Mouse (Mus musculus) Muller cell, postnatal 12 days (primary cell): ENCODE results near the gene Fam78a.
A peak's percentile ranks its signal among the peaks of the same experiment; 100 is the strongest.
"Not testable (repeated sequence)": the region's sequence is repeated elsewhere in the genome, so short reads cannot be mapped to it uniquely, and the experiment has no call there.

Experiments
- DNase-seq: peaks from one replicate; pipeline ENCODE4 v3.0.0-alpha.2; 2015; ENCODE audit errors: inconsistent ontology term

Gene Fam78a

GRCm38 (mm10) chr2:32043836-32044235, 40.8 kb downstream of the Fam78a start:
- DNase-seq, result no peak

GRCm38 (mm10) chr2:32041087-32041486, 43.6 kb downstream of the Fam78a start:
- DNase-seq, result no peak

- not testable (repeated sequence) for DNase-seq
Observed at GRCm38 (mm10) chr2:32040646-32041045, 44.0 kb downstream of the Fam78a start.

DNA sequence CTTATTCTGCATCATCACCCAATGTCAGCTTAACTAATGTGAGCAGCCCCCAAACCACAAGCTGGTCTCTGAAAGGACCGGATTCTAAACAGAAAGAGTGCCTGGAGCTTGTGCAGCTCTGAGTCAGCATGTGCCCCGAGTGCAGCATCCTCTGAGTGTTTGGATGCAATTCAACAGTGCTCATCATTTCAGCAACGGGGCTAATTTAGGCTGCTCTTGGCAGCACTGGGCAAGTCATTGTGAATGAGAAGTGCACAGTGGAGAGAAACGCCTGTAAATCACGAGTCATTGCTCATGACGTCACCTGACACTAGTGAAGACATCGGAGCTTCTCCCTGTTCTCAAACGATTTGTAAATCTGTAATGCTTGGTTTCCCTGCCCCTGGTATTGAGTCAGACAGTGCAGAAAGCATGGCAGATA, 46.0 kb downstream of the Fam78a start:
- DNase-seq, result peak; percentile 95

DNA sequence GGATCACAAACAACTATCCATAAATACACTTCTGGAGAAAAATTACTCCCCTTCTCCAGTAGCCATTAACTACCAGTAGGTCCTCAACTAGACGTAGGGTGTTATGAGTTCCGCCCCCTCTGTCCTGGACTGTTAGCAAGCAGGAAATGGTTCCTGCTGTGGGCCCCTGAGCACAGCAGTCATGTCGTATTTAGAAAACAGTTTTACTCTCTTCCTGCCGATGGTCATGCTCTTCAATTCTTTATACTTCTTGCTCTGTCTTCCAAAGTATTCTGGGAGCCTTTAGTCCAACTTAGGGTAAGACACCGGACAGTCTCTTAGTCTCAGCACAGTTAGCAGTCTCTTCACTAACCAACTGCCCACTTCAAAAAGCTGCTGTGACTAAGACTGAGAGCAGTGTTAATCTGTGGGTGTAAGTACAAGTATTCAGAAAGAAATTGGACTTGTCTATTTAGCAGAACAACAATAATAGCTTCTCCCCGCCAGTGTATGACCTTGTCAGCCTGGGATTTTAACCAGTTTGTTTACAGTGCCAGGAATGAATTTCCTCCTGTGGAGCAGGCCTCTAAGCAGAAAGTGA, 47.3 kb downstream of the Fam78a start:
- DNase-seq, result peak; percentile 31

DNA sequence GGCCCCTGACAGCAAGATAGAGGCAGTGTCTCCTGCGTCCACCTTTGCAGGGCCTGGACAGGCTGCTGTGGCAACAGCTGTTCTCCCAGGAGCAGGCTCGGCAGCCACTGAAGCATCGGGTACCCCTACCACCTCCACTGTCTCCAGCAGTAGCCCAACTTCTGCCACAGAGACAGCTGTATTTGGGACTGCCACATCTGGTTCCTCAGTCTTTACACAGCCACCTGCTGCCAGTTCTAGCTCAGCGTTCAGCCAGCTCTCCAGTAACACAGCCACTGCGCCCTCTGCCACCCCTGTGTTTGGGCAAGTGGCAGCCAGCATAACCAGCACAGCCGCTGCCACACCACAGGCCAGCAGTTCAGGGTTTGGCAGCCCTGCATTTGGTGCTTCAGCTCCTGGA, 50.5 kb downstream of the Fam78a start:
- DNase-seq, result no peak

GRCm38 (mm10) chr2:32033436-32033835, 51.2 kb downstream of the Fam78a start:
- DNase-seq, result no peak

- DNase-seq, result no peak
Observed at GRCm38 (mm10) chr2:32029636-32030035, 55.0 kb downstream of the Fam78a start.

DNA sequence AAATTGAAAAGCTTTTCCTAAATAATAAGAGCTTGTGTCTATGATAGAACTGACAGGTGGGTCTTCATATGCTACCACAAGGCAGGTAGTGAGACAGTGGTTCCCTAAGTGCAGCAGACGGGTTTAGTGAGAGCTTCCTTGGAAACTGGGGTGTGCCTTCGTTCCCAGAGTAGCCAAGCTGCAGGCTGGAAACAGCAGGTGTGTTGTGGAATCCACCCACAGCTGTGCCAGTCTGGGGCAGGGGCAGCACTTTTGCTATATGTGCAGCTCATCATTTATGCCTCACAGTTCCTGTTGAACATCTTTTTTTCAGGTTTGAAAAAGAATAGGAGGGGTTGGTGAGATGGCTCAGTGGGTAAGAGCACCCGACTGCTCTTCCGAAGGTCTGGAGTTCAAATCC, 60.3 kb downstream of the Fam78a start:
- no peak for DNase-seq

DNA sequence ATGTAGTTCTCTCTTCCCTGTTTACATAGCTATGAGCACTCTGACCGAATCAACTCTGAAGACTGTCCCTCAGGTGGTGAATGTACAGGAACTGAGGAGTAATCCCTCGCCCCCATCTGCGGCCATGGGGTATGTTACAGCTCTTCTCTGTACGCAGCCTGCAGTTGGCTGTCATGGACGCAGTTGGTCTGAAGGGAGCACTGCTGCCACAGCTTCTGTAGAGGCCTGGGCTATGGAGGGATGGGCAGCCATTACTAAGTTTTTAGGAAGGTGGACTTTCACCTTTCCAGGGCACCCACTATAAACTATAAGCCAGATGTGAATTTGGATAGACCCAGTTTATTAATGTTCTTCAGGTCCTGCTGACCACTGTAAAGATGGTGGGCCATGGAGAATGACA, 64.4 kb downstream of the Fam78a start:
- no peak for DNase-seq

DNA sequence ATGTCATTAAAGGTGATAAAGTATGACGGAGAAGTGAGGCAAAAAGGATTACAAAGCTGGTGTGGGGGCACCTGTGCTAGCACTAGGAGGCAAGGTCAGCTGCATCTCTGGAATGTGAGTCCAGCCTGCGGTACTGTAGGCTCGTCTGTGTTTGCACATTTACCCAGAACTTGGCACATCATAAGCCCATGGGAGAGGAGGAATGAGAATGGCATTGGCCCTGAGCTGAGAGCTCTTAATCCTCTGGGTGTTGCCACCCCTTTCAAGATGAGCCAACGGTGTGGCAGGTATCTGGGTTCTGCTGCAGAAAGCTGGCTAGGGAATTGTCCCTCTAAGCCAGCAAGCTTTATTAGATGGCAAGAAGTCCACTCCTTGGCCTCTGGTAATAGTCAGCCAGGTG, 65.0 kb downstream of the Fam78a start:
- DNase-seq, result no peak

DNA sequence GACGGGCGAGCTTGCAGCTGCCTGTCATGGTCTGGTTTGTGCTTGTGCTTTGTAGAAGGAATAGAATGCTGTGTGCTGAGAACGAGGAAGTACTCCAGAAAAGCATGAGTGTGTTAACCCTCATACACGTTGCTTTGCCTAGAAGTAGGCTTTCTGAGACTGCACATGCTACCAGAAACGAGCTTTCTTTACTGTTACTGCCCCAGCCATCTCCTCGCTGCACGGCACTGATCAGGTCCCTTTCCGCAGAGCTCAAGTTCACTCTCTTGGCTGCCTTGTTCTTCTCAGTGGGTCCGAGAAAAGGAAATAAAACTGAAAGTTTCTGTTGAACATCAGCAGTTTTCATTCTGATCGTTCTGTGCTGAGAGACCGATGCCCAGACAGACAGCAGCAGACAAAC, 75.9 kb downstream of the Fam78a start:
- DNase-seq, result no peak

GRCm38 (mm10) chr2:32008311-32008710, 76.3 kb downstream of the Fam78a start:
- no peak for DNase-seq
